Mouse (Mus musculus): ENCODE results near the gene Olfr1424.
"Not testable (repeated sequence)": the region's sequence is repeated elsewhere in the genome, so short reads cannot be mapped to it uniquely, and the experiment has no call there.

- not testable (repeated sequence) for TF ChIP-seq CTCF (IDR thresholded peaks at IDR 0.05; ENCODE audit: low read depth, low read length); GATA2 (IDR thresholded peaks at IDR 0.05; ENCODE audit: borderline replicate concordance, low read depth, low read length); GATA1 (IDR thresholded peaks at IDR 0.05; ENCODE audit: borderline replicate concordance, low read length)
Measured at GRCm38 (mm10) chr19:12069546-12069945, 7.1 kb upstream of the Olfr1424 start.
